Mouse (Mus musculus) B cell, adult 2 months (primary cell): ENCODE measurements at regions not wholly inside any gene's neighbourhood (a gene's known extent, or its start where the extent isn't known, plus 50 kb on each side); places are given as distances from the start of the nearest gene placed in this dataset.

Source experiments
- DNase-seq, 2 experiments: peaks; one replicate each; pipeline ENCODE4 v3.0.0; 2022

DNA sequence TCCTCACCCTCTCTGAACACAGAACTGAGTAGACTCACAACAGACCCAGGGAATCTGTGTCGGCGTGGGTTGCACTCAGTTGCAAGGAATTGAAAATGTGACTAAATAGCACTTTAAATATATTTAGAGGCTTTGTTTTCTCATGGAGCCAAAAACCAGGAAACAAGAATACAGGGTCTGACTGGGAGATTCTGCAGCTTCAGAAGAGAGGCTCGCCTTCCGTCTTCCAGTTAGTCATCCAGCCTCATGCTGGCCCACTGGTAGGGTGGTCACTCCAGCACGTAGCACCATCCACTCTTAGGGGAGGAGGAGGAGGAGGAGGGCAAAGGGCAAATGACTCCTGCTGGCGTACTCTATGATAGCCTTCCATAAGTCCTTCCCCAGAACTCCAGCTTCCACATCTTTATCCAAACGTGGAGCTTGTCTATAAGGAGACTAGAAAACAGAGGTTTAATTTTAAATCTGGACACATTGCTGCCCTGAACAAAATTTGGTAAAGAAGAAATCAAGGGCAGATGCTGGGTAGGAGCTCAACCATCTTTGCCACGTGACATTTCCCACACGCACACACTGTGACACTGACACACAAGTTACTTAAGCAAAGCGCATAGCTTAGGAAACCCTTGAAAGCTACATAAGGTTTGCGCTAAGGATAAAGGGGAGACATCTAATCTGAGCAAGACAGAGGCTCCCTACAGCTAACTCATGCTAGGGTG, 60.8 kb downstream of the Mis18a start:
- DNase-seq, result no peak

DNA sequence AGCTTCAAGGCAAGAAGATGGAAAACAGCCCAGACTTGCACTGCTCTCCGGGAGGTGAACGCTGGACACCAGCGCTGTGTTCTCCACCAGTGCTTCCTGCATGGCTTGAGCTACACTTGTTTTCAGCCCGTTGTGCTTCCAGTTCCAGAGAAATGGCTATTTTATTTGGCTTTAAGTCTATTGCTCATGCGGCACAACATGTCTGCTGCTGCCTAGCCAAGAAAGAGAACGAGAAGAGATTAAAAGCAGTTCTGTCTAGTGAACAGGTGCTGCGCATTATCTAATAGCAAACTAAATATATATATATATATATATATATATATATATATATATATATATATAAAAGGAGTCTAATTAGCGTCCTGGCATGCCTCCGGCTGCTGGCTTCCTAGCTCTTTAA, 63.1 kb downstream of the Mis18a start:
- DNase-seq, result no peak

DNA sequence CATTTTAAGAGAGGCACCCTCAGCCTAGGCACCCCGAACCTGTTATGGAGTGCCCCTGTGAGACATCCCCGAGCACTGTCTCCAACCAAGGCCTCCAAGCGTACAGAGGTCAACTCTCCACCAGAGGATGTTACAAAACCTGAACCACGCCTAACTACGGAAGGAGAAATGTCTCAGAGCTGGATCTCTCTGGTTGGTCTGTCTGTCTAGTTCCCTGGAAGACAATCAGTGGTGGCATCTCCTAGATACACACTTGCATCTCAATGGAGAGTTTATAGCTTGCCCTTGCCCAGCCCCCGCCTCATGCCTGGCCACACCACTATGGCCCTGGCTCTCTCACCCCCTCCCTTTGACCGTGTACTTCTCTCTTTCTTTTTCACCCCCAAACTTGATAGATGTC, 69.2 kb downstream of the Mis18a start:
- DNase-seq, result no peak

DNA sequence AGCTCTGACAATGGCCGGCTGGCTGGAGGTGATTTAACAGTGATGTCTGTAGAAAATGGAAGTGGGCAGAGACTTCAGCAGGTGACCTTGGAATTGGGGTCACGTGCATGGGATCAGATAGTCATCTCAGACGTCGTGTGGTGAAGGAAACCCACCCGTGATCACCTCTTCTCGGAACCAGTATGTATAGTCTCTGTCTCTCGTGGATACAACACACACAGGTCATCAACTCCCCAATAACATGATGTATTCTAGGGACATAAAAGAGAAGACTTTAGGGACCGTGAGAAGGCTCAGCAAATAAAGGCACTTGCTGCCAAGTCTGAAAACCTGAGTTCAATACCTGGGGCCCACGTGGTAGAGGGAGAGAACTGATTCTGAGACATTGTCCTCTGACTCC, 70.2 kb downstream of the Mis18a start:
- no peak for DNase-seq

DNA sequence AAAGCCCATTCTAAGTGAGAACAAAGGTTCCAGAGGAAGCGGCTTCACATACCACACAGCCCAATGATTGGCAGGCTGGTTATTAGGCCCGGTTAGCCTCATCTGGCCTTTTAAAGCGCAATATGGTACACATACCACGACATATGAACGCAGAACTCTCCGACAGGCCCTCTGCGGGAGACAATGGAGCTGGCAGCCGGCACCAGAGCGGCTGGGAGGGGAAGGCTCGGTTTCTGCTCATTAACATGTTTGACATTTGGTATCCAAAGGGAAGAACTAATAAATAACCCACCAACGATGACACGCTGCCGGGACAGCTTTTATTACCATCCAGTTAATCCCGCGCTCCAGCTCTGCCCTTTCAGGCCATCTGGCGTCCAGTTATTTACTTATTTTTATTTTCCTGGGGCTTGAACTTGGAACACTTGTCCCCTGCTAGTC, 70.6 kb downstream of the Mis18a start:
- no peak for DNase-seq

DNA sequence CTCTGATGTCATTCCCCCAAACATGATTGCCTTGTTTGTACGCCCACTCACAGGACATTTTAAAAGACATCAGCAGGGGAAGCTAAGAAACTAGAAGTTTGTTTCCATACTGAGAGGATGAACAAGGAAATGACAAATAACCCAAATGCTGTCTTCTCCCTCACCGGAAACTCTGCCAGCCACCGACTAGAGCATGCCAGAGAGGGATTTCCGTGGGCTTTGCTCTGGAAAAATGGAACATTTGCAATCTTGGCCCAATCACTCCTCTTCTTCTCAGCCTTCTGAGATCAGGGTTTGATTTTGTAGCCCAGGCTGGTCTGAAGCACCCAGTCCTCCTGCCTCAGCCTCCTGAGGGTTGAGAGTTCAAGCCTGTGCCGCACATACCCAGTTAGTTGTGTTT, 72.4 kb downstream of the Mis18a start:
- DNase-seq, result no peak

DNA sequence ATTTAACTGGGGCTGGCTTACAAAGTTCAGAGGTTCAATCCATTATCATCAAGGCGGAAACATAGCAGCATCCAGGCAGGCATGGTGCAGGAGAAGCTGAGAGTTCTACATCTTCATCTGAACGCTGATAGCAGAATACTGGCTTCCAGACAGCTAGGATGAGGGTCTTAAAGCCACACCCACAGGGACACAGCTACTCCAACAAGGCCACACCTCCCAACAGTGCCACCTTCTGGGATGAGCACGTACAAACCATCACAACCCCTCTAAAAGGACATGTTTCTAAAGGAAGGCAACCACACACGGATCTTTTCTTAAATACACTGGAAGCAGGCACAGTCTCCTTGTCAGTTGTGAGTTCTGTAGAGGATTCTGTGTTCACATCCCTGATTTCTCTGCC, 74.4 kb downstream of the Mis18a start:
- DNase-seq, result no peak

DNA sequence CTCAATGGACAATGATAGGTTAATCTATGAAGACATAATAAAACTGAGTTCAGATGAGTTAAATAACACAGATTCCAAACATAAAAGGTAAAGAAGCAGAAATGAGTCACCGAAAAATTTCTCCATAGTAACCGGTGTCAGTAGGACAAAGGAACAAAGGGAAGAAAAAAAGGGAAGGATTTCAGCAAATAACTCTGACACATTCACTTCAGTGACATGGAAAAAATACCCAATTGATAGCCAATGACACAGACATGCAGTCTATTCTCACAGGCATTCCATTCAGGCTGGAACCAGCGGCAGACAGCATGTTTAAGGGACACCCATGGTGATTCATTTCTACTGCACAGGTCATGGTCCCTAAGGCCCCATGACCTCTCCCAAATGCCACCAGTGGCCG, 79.0 kb downstream of the Mis18a start:
- no peak for DNase-seq

DNA sequence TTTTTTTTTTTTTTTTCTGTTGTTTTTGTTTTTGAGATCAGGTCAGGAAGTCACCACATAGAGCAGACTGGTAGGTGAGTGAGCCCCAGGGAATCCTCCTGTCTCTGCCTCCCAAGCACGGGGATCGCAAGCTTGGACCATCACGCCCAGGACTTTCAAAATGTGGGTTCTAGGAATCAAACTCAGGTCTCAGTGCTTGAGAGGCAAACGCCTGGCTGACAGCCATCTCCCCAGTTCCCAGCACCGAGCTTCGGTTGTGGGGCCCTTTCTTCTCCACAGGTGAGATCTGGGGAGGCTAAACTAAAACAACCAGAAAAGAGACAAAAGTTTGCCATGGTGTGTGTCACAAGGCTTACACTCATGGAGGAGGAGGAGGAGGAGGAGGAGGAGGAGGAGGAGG, 84.5 kb downstream of the Mis18a start:
- no peak for DNase-seq

DNA sequence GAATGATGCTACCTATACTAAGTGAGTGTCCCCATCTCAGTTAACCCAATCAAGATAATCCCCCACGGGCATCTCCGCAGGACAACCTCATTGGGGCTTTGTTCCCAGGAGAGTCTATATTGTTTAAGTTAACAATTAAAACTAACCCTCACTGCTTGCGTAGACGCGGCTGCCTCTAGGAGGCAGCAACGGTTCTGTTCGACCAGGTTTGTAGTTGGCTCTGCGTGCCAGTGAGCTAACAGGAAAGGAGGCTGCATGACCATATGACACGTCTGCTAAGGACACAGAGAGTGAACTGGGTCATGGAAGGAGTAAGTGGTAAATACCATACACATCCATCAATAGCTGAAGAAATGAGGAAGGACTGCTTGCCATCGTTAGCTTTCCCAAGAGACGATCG, 92.0 kb downstream of the Mis18a start:
- DNase-seq, result no peak

DNA sequence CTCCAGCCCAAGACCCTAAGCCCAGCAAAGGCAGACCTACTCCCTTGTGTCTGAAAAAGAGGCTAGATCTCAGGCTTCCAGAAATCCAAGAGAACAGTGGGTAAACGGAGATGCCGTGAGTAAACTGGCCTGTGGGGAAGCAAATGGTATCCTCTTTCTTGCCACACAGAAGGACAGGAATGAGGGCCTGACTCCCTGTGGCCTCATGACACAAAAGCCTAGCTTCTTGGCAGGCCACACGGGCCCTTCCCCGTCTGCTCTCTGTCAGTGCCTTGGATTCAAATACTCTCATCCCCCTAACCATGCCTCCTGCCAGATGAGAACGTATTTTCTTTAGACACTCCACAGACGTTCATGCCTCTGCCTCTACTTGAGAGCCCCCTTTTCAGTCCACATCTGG, 97.2 kb downstream of the Mis18a start:
- DNase-seq, result no peak

DNA sequence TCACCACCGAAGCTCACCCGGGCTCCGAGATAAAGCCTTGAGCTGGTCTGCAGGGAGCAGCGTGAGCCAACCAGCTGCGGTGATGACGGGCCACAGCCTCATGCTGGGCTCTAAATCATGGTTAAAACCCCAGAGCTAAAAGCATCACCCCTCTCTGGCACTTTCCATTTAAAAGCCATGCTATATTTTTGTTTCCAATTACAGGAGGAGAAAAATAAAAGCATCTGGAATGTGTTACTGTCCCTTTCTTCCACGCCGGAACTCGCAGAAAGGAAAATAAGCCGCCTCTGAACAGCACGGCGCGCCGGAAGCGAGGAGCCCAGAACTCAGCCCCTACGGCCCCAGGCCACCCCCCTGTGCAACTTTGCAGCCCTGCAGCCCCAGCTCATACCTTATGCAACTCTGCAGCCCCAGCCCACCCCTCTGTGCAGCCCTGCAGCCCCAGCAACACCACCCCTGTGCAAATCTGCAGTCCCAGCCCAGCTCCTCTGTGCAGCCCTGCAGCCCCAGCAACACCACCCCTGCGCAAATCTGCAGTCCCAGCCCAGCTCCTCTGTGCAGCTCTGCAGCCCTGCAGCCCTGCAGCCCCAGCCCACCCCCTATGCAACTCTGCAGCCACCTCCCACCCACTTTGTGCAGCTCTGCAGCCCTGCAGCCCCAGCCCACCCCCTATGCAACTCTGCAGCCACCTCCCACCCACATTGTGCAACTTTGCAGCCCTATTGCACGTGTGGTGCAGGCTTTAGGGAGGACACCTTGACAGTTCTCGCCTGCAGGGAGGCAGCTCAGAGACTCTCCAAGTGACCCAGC, 97.9 kb downstream of the Mis18a start:
- DNase-seq, result no peak

DNA sequence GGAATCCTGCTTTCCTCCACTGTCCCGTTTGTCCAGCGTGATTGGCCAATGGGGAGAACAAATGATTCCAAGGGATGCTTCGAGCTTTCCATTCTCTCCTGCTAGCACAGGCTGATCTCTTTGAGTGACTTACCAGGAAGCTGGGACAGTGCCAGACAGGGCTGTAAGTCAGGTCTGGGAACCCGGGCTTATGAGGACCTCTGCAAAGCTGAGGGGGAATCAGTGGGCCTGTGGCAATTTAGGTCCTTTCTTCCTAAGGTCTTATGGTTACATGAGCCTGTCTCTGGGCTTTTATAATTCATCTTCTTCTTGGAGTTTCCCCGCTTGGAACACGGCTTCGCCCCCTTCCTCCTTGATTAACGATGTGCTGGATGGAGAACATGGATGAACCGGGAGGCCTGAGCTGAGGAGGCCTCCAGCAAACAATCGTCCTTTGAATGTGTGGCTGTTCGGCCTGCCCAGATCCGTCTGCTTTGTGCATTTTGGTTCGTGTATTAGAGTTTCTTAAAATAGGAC, 98.5 kb downstream of the Mis18a start:
- no peak for DNase-seq

DNA sequence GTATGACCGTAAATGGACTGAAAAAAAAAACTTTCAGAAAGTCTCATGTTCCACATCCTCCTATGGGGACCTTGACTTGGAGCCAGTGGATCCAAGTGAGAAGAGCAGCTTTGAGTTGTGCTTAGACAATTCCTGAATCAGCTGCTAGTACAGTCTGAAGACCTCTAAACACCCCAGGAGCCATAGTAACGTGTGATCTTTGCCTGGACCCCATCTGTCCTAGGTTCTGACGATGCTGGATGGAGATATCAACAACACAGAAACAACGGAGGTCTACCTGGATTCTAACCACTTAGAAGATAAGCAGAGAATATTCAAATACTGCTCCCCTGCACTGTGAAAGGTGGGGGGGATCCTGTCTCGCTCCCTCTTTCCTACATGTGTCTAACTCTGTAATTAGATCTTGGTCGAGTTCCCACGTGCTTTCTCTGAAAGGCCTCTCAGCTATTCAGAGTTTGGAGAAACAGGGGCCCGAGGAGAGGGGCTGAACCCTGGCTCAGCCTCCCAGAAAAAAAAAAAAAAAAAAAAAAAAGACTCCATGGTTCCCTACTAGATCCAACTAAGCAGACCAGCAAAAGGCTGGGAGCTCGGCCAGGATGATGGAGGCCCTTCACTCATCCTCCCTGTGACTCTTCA, 101.1 kb downstream of the Mis18a start:
- DNase-seq, result no peak

DNA sequence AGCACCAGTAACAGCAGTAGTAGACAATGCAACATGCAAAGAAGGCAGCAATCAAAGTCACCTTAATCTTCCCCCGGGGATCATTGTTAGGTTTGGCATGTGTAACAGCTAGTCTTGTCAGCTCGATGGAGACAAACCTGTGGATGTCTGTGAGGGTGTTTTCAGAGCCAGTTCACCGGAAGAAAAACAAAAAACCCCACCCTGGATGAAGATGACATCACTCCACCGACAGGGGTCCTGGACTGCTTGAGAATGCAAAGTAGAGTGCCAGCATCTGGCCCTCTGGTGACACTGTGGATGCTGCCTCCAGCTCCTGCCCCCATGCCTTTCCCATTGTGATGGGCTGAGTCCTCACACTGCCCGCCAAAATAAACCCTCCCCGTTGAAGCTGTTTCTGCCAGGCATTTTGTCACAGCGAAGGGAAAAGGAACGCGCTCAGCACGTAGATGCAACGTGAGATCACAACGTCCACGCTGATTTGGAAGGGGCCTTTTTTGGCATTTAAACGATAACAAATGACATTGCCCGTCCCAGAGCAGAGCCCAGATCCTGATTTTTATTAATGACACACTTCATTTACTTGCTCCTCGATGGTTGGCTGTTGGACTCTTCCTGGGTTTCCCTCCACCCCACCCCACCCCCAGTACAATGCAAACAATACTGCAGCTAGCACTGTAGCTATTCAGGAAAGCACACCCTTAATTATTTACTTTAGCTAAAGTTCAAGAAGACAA, 101.7 kb downstream of the Mis18a start:
- DNase-seq, result no peak

DNA sequence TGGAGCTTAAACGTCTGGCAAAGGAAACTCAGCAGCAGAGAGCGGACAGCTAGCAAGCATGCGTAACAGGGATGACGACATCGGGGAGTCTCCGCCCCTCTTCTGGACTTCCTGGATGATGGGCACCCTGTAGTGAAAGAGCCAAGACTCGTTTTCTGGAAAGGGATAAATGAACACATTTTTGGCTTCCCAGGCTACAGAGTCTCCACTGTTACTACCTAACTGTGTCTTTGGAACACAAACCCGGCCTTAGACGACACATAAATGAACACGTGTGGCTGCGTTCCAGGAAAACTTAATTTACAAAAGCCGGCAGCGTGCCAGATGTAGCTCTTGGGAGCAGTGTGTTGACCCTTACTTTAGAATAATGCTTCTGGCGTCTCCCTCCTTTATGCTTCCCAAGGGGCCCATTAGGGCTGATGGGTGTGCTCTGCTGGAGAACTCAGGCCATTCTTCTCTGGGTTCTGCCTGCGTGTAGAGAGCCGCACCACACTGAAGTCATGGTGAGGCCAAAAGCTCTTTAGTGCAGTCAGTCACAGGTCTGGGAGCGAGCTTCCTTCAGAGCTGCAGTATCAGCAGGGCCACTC, 103.1 kb downstream of the Mis18a start:
- DNase-seq, result peak in 1 of 2 experiments; percentile 7

DNA sequence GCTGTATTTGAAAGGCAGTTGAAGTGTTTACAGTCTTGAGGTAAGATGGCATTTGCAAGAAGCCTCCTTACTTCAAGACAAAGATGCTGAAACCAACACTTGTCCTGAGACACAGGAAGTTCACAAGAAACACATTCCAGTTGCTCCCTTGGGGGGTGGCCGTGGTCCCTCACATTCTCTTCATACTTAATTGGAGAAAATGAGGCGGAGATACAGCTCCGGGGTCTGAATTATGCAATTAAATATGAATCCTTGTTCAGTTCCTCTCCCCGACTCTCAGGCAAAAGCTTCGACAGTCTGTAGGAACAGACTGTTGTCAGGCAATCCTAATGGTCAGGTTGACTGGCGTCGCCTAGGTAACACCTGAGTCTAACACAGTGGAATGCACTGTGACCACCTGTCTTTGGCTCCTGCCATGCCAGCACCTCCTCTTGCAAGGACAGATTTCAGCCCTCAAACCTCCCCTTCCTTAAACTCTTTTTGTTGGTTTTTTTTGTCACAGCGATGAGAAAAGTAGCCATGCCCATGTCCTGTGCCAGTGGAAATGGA, 104.5 kb downstream of the Mis18a start:
- DNase-seq, result no peak

DNA sequence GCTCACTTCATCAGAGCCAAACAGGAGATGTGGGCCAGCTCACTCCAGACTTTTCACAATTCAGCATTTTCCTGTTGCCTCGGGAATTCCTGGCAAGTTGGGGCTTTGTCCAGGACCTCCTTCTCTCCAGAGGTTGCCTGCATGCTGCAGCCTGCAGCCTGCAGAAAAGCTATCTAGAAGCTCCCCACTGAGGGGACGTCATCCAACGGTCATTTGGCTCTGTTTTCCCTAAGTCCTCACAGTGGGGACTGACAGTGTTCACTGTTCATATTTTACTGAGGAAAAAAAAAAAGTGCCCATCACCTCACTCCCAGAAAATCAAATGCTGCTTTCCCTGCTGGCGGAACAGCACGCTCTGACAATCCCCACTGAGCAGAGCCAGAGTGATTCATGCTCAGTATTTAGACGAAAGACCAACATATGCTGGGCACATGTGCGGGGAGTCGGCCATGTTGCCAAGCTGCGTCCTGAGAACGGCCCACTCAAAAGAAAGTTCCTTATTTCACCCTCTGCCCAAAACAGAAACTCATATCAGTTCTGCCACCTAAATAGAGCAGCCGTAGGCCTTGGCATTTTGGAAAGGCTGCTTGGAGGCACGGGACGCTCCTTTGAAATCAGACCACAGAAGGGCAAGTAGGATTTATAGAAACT, 105.3 kb downstream of the Mis18a start:
- no peak for DNase-seq

DNA sequence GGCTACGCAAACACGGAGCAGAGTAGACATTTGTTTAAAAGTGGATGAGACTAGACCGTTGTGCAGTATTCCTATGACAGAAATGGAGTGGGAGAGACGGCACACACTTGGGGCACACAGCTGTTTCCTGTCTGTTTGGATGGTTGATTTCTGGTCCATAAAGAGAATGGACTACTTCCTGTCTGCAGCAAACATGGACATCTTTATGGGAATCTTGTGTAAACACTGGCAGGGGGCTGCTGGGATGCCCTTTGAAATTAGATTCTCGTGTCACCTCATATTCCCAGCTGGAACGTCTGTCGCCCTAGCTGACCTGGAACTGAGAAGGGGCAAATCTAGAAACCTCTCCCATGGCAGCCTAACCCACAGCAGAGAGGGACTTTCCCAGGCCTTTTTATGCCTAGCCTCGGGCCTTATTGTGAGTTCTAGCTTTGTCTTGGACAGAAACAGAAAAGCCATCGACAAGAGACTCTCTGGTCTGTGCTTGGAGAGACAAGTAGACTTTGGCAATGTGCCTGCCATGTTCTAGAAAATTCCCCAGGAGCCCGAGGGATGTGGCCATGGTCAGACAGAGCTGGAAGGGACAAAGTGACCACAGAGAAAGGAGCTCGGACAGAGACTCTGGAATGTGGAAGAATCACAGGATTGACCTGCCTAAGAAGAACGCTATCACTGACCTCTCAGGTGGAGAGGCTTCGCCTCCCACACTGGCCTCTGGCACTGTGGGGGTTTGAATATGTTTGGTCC, 107.5 kb downstream of the Mis18a start:
- DNase-seq, result no peak

DNA sequence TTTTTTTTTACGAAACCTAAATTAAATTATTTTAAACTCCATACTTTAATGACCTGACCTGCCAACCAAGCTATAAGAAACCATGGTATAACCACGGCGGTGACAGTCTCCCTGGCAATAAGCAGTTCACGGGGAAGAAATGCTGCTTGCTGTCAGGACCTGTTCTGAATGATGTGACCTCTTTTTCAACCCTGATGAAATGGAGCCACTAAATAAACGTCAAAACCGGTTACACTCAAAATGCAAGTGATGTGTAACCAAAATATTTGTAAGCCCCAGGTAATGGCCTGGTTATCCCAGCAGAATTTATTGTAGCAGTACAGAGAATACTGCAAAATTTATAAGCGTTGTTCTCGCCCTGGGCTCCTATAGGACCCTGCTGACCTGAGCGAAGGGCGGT, 111.4 kb downstream of the Mis18a start:
- no peak for DNase-seq

DNA sequence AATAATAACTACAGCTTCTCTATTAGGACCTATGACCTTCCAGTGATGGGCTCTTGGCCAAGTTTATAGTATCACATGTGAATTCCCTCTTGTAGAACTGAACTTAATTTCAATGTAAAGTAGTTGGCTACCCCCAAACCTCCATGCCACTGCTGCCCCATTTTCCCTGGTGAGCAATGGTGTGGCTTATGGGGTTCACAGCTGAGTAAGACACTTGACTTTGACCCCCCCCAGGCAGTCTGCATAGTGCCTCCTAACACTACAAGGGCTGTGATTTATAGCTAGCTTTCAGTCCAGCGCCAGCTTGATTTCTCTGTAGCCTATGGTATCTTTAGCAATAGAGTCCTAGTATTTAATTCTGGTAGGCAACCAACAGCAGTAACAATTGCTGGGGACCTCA, 113.1 kb downstream of the Mis18a start:
- no peak for DNase-seq
